Mouse (Mus musculus): ENCODE results near the gene Nod2. TPM values are rescaled to one million over a fixed set of nuclear protein-coding genes. Genes with fewer than 3 reads are reported as not detected.

The Nod2 gene
- polyA plus RNA-seq, 1 experiment: not detected

GRCm38 (mm10) chr8:88686226-88686905, 39.3 kb downstream of the Nod2 start:
- no peaks in the 10 kb centered on the region for H3K27me3 ChIP-seq (ENCODE audit: control insufficient read depth)
- no peaks in the 10 kb centered on the region for H3K4me1 ChIP-seq (ENCODE audit: control insufficient read depth)
- no peaks in the 10 kb centered on the region for H3K9me3 ChIP-seq (ENCODE audit: control insufficient read depth, low read length)
- H3K36me3 ChIP-seq (ENCODE audit: control insufficient read depth): no peaks in the 10 kb centered on the region
- no peak overlapping the region for H3K4me3 ChIP-seq (replicated peaks)
- TF ChIP-seq GATA1 (IDR thresholded peaks at IDR 0.05; ENCODE audit: low read length): no peak
- no peak for TF ChIP-seq TAL1 (IDR thresholded peaks at IDR 0.05; ENCODE audit: low read length)

- H3K27me3 ChIP-seq (ENCODE audit: control insufficient read depth): no peaks in the 10 kb centered on the region
- no peaks in the 10 kb centered on the region for H3K9me3 ChIP-seq (ENCODE audit: control insufficient read depth, low read length)
- H3K36me3 ChIP-seq (ENCODE audit: control insufficient read depth): no peaks in the 10 kb centered on the region
- H3K4me1 ChIP-seq (ENCODE audit: control insufficient read depth): no peaks in the 10 kb centered on the region
- TF ChIP-seq TAL1 (IDR thresholded peaks at IDR 0.05; ENCODE audit: low read length) (no peak), GATA1 (IDR thresholded peaks at IDR 0.05; ENCODE audit: low read length) (no peak)
- H3K4me3 ChIP-seq (replicated peaks): no peak overlapping the region
Measured at GRCm38 (mm10) chr8:88686906-88687235, 39.8 kb downstream of the Nod2 start.

- Histone ChIP-seq H3K36me3 (ENCODE audit: control insufficient read depth) (no peaks in the 10 kb centered on the region), H3K4me1 (ENCODE audit: control insufficient read depth) (no peaks in the 10 kb centered on the region; the same call in 1 of the 2 replicates), H3K4me3 (replicated peaks) (no peak overlapping the region), H3K9me3 (ENCODE audit: control insufficient read depth, low read length) (no peaks in the 10 kb centered on the region), H3K27me3 (ENCODE audit: control insufficient read depth) (no peaks in the 10 kb centered on the region)
- TF ChIP-seq TAL1 (IDR thresholded peaks at IDR 0.05; ENCODE audit: low read length): no peak
- TF ChIP-seq GATA1 (IDR thresholded peaks at IDR 0.05; ENCODE audit: low read length): no peak
Measured at GRCm38 (mm10) chr8:88689151-88689550, 42.0 kb downstream of the Nod2 start.

- no peak overlapping the region for H3K4me3 ChIP-seq (replicated peaks)
- peaks cover 5% of the 10 kb centered on the region for H3K4me1 ChIP-seq (ENCODE audit: control insufficient read depth)
- no peaks in the 10 kb centered on the region for H3K36me3 ChIP-seq (ENCODE audit: control insufficient read depth)
- no peaks in the 10 kb centered on the region for H3K9me3 ChIP-seq (ENCODE audit: control insufficient read depth, low read length)
- no peaks in the 10 kb centered on the region for H3K27me3 ChIP-seq (ENCODE audit: control insufficient read depth)
- TF ChIP-seq GATA1 (IDR thresholded peaks at IDR 0.05; ENCODE audit: low read length) (no peak), TAL1 (IDR thresholded peaks at IDR 0.05; ENCODE audit: low read length) (no peak)
Measured at GRCm38 (mm10) chr8:88689891-88690290, 42.8 kb downstream of the Nod2 start.

- no peak for TF ChIP-seq TAL1 (IDR thresholded peaks at IDR 0.05; ENCODE audit: low read length)
- no peak for TF ChIP-seq GATA1 (IDR thresholded peaks at IDR 0.05; ENCODE audit: low read length)
- Histone ChIP-seq H3K36me3 (ENCODE audit: control insufficient read depth) (no peaks in the 10 kb centered on the region), H3K4me3 (replicated peaks) (no peak overlapping the region), H3K27me3 (ENCODE audit: control insufficient read depth) (no peaks in the 10 kb centered on the region), H3K9me3 (ENCODE audit: control insufficient read depth, low read length) (no peaks in the 10 kb centered on the region), H3K4me1 (ENCODE audit: control insufficient read depth) (peaks cover 21% of the 10 kb centered on the region)
Measured at GRCm38 (mm10) chr8:88691342-88691948, 44.3 kb downstream of the Nod2 start.

GRCm38 (mm10) chr8:88691961-88692360, 44.8 kb downstream of the Nod2 start:
- Histone ChIP-seq H3K27me3 (ENCODE audit: control insufficient read depth) (no peaks in the 10 kb centered on the region), H3K4me3 (replicated peaks) (no peak overlapping the region), H3K36me3 (ENCODE audit: control insufficient read depth) (no peaks in the 10 kb centered on the region), H3K4me1 (ENCODE audit: control insufficient read depth) (peaks cover 21% of the 10 kb centered on the region), H3K9me3 (ENCODE audit: control insufficient read depth, low read length) (no peaks in the 10 kb centered on the region)
- TF ChIP-seq GATA1 (IDR thresholded peaks at IDR 0.05; ENCODE audit: low read length) (no peak), TAL1 (IDR thresholded peaks at IDR 0.05; ENCODE audit: low read length) (no peak)

- Histone ChIP-seq H3K9me3 (ENCODE audit: control insufficient read depth, low read length) (no peaks in the 10 kb centered on the region), H3K4me3 (replicated peaks) (no peak overlapping the region), H3K36me3 (ENCODE audit: control insufficient read depth) (no peaks in the 10 kb centered on the region), H3K27me3 (ENCODE audit: control insufficient read depth) (no peaks in the 10 kb centered on the region), H3K4me1 (ENCODE audit: control insufficient read depth) (peaks cover 29% of the 10 kb centered on the region)
- TF ChIP-seq GATA1 (IDR thresholded peaks at IDR 0.05; ENCODE audit: low read length) (no peak), TAL1 (IDR thresholded peaks at IDR 0.05; ENCODE audit: low read length) (no peak)
Measured at GRCm38 (mm10) chr8:88692866-88693265, 45.8 kb downstream of the Nod2 start.

GRCm38 (mm10) chr8:88693376-88693775, 46.3 kb downstream of the Nod2 start:
- TF ChIP-seq TAL1 (IDR thresholded peaks at IDR 0.05; ENCODE audit: low read length) (no peak), GATA1 (IDR thresholded peaks at IDR 0.05; ENCODE audit: low read length) (no peak)
- no peak overlapping the region for H3K4me3 ChIP-seq (replicated peaks)
- peaks cover 31% of the 10 kb centered on the region for H3K4me1 ChIP-seq (ENCODE audit: control insufficient read depth)
- H3K9me3 ChIP-seq (ENCODE audit: control insufficient read depth, low read length): no peaks in the 10 kb centered on the region
- no peaks in the 10 kb centered on the region for H3K36me3 ChIP-seq (ENCODE audit: control insufficient read depth)
- H3K27me3 ChIP-seq (ENCODE audit: control insufficient read depth): no peaks in the 10 kb centered on the region

- Histone ChIP-seq H3K9me3 (ENCODE audit: control insufficient read depth, low read length) (no peaks in the 10 kb centered on the region), H3K36me3 (ENCODE audit: control insufficient read depth) (no peaks in the 10 kb centered on the region), H3K4me1 (ENCODE audit: control insufficient read depth) (peaks cover 33% of the 10 kb centered on the region), H3K4me3 (replicated peaks) (no peak overlapping the region), H3K27me3 (ENCODE audit: control insufficient read depth) (no peaks in the 10 kb centered on the region)
- TF ChIP-seq TAL1 (IDR thresholded peaks at IDR 0.05; ENCODE audit: low read length) (no peak), GATA1 (IDR thresholded peaks at IDR 0.05; ENCODE audit: low read length) (no peak)
Measured at GRCm38 (mm10) chr8:88694291-88694690, 47.2 kb downstream of the Nod2 start.
